Comparison of ENCODE assay signal across 7 mouse cellular contexts in the genomic region with DNA sequence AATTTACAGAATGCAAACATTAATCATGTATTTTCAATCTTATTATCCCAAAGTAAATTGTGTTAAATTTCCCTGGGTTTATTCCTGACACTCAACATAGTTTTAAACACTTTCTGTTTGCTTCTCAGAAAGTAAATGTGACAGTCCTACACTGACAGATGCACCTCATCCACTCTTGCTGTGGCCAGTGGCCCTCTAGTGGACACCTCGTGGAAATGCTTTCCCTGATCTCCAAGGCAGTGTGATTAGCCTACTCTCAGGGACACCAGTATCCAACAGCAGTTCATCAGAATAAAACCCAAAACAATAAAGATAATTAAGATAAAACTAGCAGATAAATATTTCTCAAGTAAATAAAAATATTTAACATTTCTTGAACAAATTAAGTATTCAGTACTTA.
DNase-seq lines count a peak whose midpoint lies in the region; ATAC-seq and TF ChIP-seq lines count a peak whose summit lies in the region.

No protein-coding gene starts in this region.

- H3K9ac ChIP-seq in neural tube, embryonic 14.5 days (replicated peaks; ENCODE audit: low read depth, low read length) = no peak overlapping the region

- ATAC-seq in neural tube, embryonic 14.5 days (ENCODE audit: low read depth) = peak; percentile 87

- H3K27me3 ChIP-seq in cerebellum, adult 2 months (ENCODE audit: control insufficient read depth, insufficient read depth, low read length) = no peaks in the 10 kb centered on the region
- no peaks in the 10 kb centered on the region for H3K27me3 ChIP-seq in neural tube, embryonic 14.5 days (ENCODE audit: control insufficient read depth, insufficient read depth, low read length)

- WGBS in cerebellum, adult 2 months = 2% methylated on average over 1 of the region's 1 CpGs
- 3% methylated on average over 1 of the region's 1 CpGs for WGBS in lung, adult 2 months
- 0% methylated on average over 1 of the region's 1 CpGs for WGBS in neural tube, embryonic 14.5 days

- TF ChIP-seq CTCF in cerebellum, adult 2 months (IDR thresholded peaks at IDR 0.05; ENCODE audit: borderline replicate concordance, insufficient read depth, low read depth, low read length) = peak; percentile 86
- peak; percentile 99 for TF ChIP-seq CTCF in lung, adult 2 months (IDR thresholded peaks at IDR 0.05; ENCODE audit: insufficient read depth, low read length)

- peak; percentile 55 for DNase-seq in CD4-positive helper T cell, adult 2 months (ENCODE audit: low read depth, low spot score)
- DNase-seq in ES-CJ7 (ENCODE audit: low read depth, low spot score) = peak; percentile 49
- DNase-seq in cerebellum, adult 2 months = peak; percentile 49 to 58
- DNase-seq in forelimb bud, embryonic 11.5 days (ENCODE audit: low read depth, low spot score) = peak; percentile 16
- DNase-seq in kidney, adult 18-20 months = peak; percentile 12
- DNase-seq in lung, adult 2 months = no peak

- H3K36me3 ChIP-seq in neural tube, embryonic 14.5 days (ENCODE audit: control insufficient read depth, insufficient read depth, low read length) = no peaks in the 10 kb centered on the region

- H3K4me3 ChIP-seq in cerebellum, adult 2 months (replicated peaks; ENCODE audit: insufficient read depth, low read depth, low read length) = no peak overlapping the region
- H3K4me3 ChIP-seq in lung, adult 2 months (replicated peaks; ENCODE audit: extremely low read depth, low read depth, low read length) = no peak overlapping the region
- no peak overlapping the region for H3K4me3 ChIP-seq in neural tube, embryonic 14.5 days (ENCODE audit: low read depth, low read length)

- no peak for TF ChIP-seq POLR2A in cerebellum, adult 2 months (IDR thresholded peaks at IDR 0.05; ENCODE audit: borderline replicate concordance, insufficient read depth, low read length)
- no peak for TF ChIP-seq POLR2A in lung, adult 2 months (IDR thresholded peaks at IDR 0.05; ENCODE audit: borderline replicate concordance, extremely low read depth, low read depth, low read length)

- no peaks in the 10 kb centered on the region for H3K9me3 ChIP-seq in neural tube, embryonic 14.5 days (ENCODE audit: control insufficient read depth, low read length)

- no peaks in the 10 kb centered on the region; the same call in none of the 2 replicates for H3K4me1 ChIP-seq in cerebellum, adult 2 months (ENCODE audit: control insufficient read depth, insufficient read depth, low read length)
- no peaks in the 10 kb centered on the region for H3K4me1 ChIP-seq in lung, adult 2 months (ENCODE audit: control insufficient read depth, insufficient read depth, low read length)
- H3K4me1 ChIP-seq in neural tube, embryonic 14.5 days (ENCODE audit: control insufficient read depth, insufficient read depth, low read length) = no peaks in the 10 kb centered on the region

- H3K27ac ChIP-seq in cerebellum, adult 2 months (ENCODE audit: insufficient read depth, low read length) = no peak overlapping the region
- H3K27ac ChIP-seq in neural tube, embryonic 14.5 days (ENCODE audit: low read depth, low read length) = no peak overlapping the region

- H3K4me2 ChIP-seq in neural tube, embryonic 14.5 days (ENCODE audit: low read depth, low read length) = no peak overlapping the region
